Comparison of ENCODE assay signal across 8 mouse cellular contexts in genomic region chr10:63337326-63337725, GRCm38 (mm10). TPM values are rescaled to one million over a fixed set of nuclear protein-coding genes. Genes with fewer than 3 reads are reported as not detected.
DNase-seq lines count a peak whose midpoint lies in the region; ATAC-seq and TF ChIP-seq lines count a peak whose summit lies in the region.

No protein-coding gene starts in this region.

- TF ChIP-seq CTCF in cortical plate, adult 2 months (IDR thresholded peaks at IDR 0.05; ENCODE audit: extremely low read depth, insufficient read depth, low read length) = no peak
- no peak for TF ChIP-seq CTCF in hindbrain, postnatal 0 days (IDR thresholded peaks at IDR 0.05; ENCODE audit: low read depth)

- peak overlapping the region; percentile 82 for H3K4me3 ChIP-seq in kidney, embryonic 14.5 days (ENCODE audit: low read length)
- H3K4me3 ChIP-seq in cortical plate, adult 2 months (ENCODE audit: insufficient read depth, low read length) = peak overlapping the region; percentile 68; the same call in 1 of the 2 replicates
- peak overlapping the region; percentile 92 for H3K4me3 ChIP-seq in hindbrain, postnatal 0 days (ENCODE audit: low read length)
- H3K4me3 ChIP-seq in midbrain, embryonic 16.5 days (ENCODE audit: low read depth, low read length) = peak overlapping the region; percentile 85

- no peak for DNase-seq in kidney, postnatal 10 days
- DNase-seq in hindbrain, postnatal 0 days (ENCODE audit: low spot score) = no peak
- no peak for DNase-seq in cerebellum, adult 18-20 months
- DNase-seq in layer of hippocampus, postnatal 10 days (ENCODE audit: low spot score in 2 of 2) = no peak
- no peak for DNase-seq in left cerebral cortex, adult 9 months (ENCODE audit: low spot score in 2 of 2)

- no peak overlapping the region for H3K27ac ChIP-seq in kidney, embryonic 14.5 days (ENCODE audit: low read depth, low read length)
- H3K27ac ChIP-seq in cortical plate, adult 2 months (ENCODE audit: insufficient read depth, low read length) = no peak overlapping the region
- no peak overlapping the region for H3K27ac ChIP-seq in hindbrain, postnatal 0 days
- no peak overlapping the region for H3K27ac ChIP-seq in midbrain, embryonic 16.5 days (ENCODE audit: low read length)

- peaks cover 13% of the 10 kb centered on the region for H3K4me1 ChIP-seq in kidney, embryonic 14.5 days (ENCODE audit: control insufficient read depth, insufficient read depth, low read length)
- H3K4me1 ChIP-seq in cortical plate, adult 2 months (ENCODE audit: control insufficient read depth, insufficient read depth, low read length) = peaks cover 5% of the 10 kb centered on the region; the same call in 1 of the 2 replicates
- peaks cover 11% of the 10 kb centered on the region for H3K4me1 ChIP-seq in hindbrain, postnatal 0 days (ENCODE audit: insufficient read depth, low read length)
- H3K4me1 ChIP-seq in midbrain, embryonic 16.5 days (ENCODE audit: control insufficient read depth, insufficient read depth, low read length) = peaks cover 20% of the 10 kb centered on the region

- H3K9ac ChIP-seq in kidney, embryonic 14.5 days (ENCODE audit: low read depth, low read length) = peak overlapping the region; percentile 97
- peak overlapping the region; percentile 3; the same call in 1 of the 2 replicates for H3K9ac ChIP-seq in hindbrain, postnatal 0 days (replicated peaks; ENCODE audit: low read length)
- peak overlapping the region; percentile 46 for H3K9ac ChIP-seq in midbrain, embryonic 16.5 days (ENCODE audit: low read depth, low read length)

- peak overlapping the region; percentile 60 for H3K4me2 ChIP-seq in kidney, embryonic 14.5 days (replicated peaks; ENCODE audit: low read depth, low read length)
- peak overlapping the region; percentile 84 for H3K4me2 ChIP-seq in hindbrain, postnatal 0 days (ENCODE audit: low read depth, low read length)
- peak overlapping the region; percentile 59 for H3K4me2 ChIP-seq in midbrain, embryonic 16.5 days (ENCODE audit: low read length)

- no peaks in the 10 kb centered on the region for H3K9me3 ChIP-seq in kidney, embryonic 14.5 days (ENCODE audit: control insufficient read depth, low read length)
- no peaks in the 10 kb centered on the region for H3K9me3 ChIP-seq in hindbrain, postnatal 0 days (ENCODE audit: low read length)
- no peaks in the 10 kb centered on the region for H3K9me3 ChIP-seq in midbrain, embryonic 16.5 days (replicated peaks; ENCODE audit: control insufficient read depth, low read length, poor library complexity, severe bottlenecking)

- no peak for ATAC-seq in kidney, embryonic 14.5 days (ENCODE audit: low FRiP score, low TSS enrichment)
- ATAC-seq in hindbrain, postnatal 0 days = no peak
- ATAC-seq in midbrain, embryonic 16.5 days = no peak

- peaks cover 27% of the 10 kb centered on the region for H3K36me3 ChIP-seq in kidney, embryonic 14.5 days (ENCODE audit: control insufficient read depth, insufficient read depth, low read length)
- H3K36me3 ChIP-seq in hindbrain, postnatal 0 days (ENCODE audit: insufficient read depth, low read length) = no peaks in the 10 kb centered on the region
- no peaks in the 10 kb centered on the region for H3K36me3 ChIP-seq in midbrain, embryonic 16.5 days (ENCODE audit: control insufficient read depth, insufficient read depth, low read length)

- no peaks in the 10 kb centered on the region for H3K27me3 ChIP-seq in kidney, embryonic 14.5 days (ENCODE audit: control insufficient read depth, insufficient read depth, low read length)
- no peaks in the 10 kb centered on the region for H3K27me3 ChIP-seq in hindbrain, postnatal 0 days (ENCODE audit: insufficient read depth, low read length)
- no peaks in the 10 kb centered on the region for H3K27me3 ChIP-seq in midbrain, embryonic 16.5 days (ENCODE audit: control insufficient read depth, insufficient read depth, low read depth, low read length)

- WGBS in kidney, embryonic 14.5 days = 23% methylated on average over 5 of the region's 5 CpGs
- 24% methylated on average over 5 of the region's 5 CpGs for WGBS in hindbrain, postnatal 0 days
- 28% methylated on average over 5 of the region's 5 CpGs for WGBS in midbrain, embryonic 16.5 days

- TF ChIP-seq POLR2A in cortical plate, adult 2 months (IDR thresholded peaks at IDR 0.05; ENCODE audit: extremely low read depth, insufficient read depth, low read length) = no peak

RNA-seq across cellular contexts. Expression of gene Sirt1, which starts 44.2 kb away (rescaled TPM):
- polyA plus RNA-seq in kidney, embryonic 14.5 days (2014; fragmentation: Nextera tagmentation; extraction: Ambion mirVana) = 10.7 and 12.5 TPM in 2 replicates
- 10.5 and 10.8 TPM in 2 replicates for polyA plus RNA-seq in cortical plate, adult 2 months (2012; rRNA removed)
- total RNA-seq in hindbrain, postnatal 0 days (2014; rRNA removed) = 11.0 and 12.6 TPM in 2 replicates
- polyA plus RNA-seq in hindbrain, postnatal 0 days (2015; fragmentation: Nextera tagmentation; extraction: Ambion mirVana) = 3.2 and 3.5 TPM in 2 replicates
- 3.5 and 4.1 TPM in 2 replicates for polyA plus RNA-seq in midbrain, embryonic 16.5 days (2015; fragmentation: Nextera tagmentation; extraction: Ambion mirVana)
- 10 to 100 TPM; 13.7 to 13.8 TPM for total RNA-seq in layer of hippocampus, postnatal 10 days (2021)

RNA-seq across cellular contexts. Expression of gene Dnajc12, which starts 44.9 kb away (rescaled TPM):
- polyA plus RNA-seq in kidney, embryonic 14.5 days (2014; fragmentation: Nextera tagmentation; extraction: Ambion mirVana) = 9.8 and 11.3 TPM in 2 replicates
- 14.0 and 17.8 TPM in 2 replicates for polyA plus RNA-seq in cortical plate, adult 2 months (2012; rRNA removed)
- 6.6 and 8.4 TPM in 2 replicates for total RNA-seq in hindbrain, postnatal 0 days (2014; rRNA removed)
- 23.4 and 24.2 TPM in 2 replicates for polyA plus RNA-seq in hindbrain, postnatal 0 days (2015; fragmentation: Nextera tagmentation; extraction: Ambion mirVana)
- polyA plus RNA-seq in midbrain, embryonic 16.5 days (2015; fragmentation: Nextera tagmentation; extraction: Ambion mirVana) = 21.3 and 23.6 TPM in 2 replicates
- total RNA-seq in layer of hippocampus, postnatal 10 days (2021) = 10 to 100 TPM; 12.1 to 12.6 TPM

Comparison
In these comparisons a context has a peak if more than half of its experiments do, and no peak if none do; other contexts are left out.
1. H3K9ac ChIP-seq: peak in every context shown above with its lines; median percentile 97 in kidney, embryonic 14.5 days; 46 in midbrain, embryonic 16.5 days; 3 in hindbrain, postnatal 0 days.